Mouse (Mus musculus) testis, adult 2 months (tissue): Measurements from ENCODE around the gene Hps3.
"Not testable (repeated sequence)": the region's sequence is repeated elsewhere in the genome, so short reads cannot be mapped to it uniquely, and the experiment has no call there.

ENCODE experiments used
- CTCF ChIP-seq: fragments of 200-500 bp; IDR thresholded peaks from 2 replicates; pipeline ENCODE4 v1.5.1; 2012; ENCODE audit warnings: low read depth, mild to moderate bottlenecking, inconsistent platforms, low read length, moderate library complexity; ENCODE audit not compliant: control insufficient read depth, insufficient read depth, insufficient replicate concordance
- POLR2A ChIP-seq: fragments of 200-500 bp; IDR thresholded peaks from 2 replicates; pipeline ENCODE4 v1.6.1; 2012; ENCODE audit warnings: low read depth, mild to moderate bottlenecking, inconsistent platforms, low read length, moderate library complexity; ENCODE audit not compliant: control insufficient read depth

DNA sequence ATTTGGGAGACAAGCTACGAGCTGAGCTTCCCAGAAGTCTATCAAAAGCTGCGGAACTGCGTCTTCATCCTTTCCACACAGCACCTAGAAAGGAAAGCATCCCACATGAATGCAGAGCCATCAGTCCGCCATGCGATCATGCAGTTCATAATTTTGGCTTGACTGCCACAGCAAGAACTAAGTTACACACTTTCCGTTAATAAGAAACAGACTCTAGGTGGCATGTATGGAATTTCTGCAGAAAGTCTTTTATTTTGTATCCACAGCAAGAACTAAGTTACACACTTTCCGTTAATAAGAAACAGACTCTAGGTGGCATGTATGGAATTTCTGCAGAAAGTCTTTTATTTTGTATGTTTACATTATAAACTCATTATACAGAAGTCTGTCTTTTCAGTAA lies 24.2 kb downstream of the Hps3 start:
- TF ChIP-seq POLR2A, CTCF: not testable (repeated sequence)
